Mouse (Mus musculus) midbrain, postnatal 0 days (tissue): ENCODE results near the gene Tspan18. TPM values are rescaled to one million over a fixed set of nuclear protein-coding genes. Genes with fewer than 3 reads are reported as not detected.

Source experiments
- ATAC-seq: fragments of 200-750 bp; cut with Nextera tagmentation; 2 replicates; pipeline ENCODE4 v1.8.0; 2017; ENCODE audit warnings: moderate number of reproducible peaks, mild to moderate bottlenecking, moderate TSS enrichment, moderate library complexity; ENCODE audit not compliant: low FRiP score
- DNase-seq: peaks from one replicate; pipeline ENCODE4 v3.0.0-alpha.2; 2015; ENCODE audit warnings: low spot score
- H3K27ac ChIP-seq: fragments of 300-500 bp; sonication (generic); 2 replicates; pipeline ENCODE4 v1.5.1; 2014; ENCODE audit warnings: low read depth, mild to moderate bottlenecking, low read length, mixed read lengths
- H3K27me3 ChIP-seq: fragments of 300-500 bp; sonication (generic); 2 replicates; pipeline ENCODE4 v1.6.1; 2014; ENCODE audit warnings: low read length, control low read depth, mixed read lengths; ENCODE audit not compliant: insufficient read depth
- H3K36me3 ChIP-seq: fragments of 300-500 bp; sonication (generic); 2 replicates; pipeline ENCODE4 v1.6.1; 2014; ENCODE audit warnings: low read length, control low read depth, mixed read lengths; ENCODE audit not compliant: insufficient read depth
- H3K4me1 ChIP-seq: fragments of 300-500 bp; sonication (generic); 2 replicates; pipeline ENCODE4 v1.6.1; 2014; ENCODE audit warnings: mild to moderate bottlenecking, control low read depth, antibody characterized with exemption, low read length, mixed read lengths; ENCODE audit not compliant: insufficient read depth
- H3K4me2 ChIP-seq: fragments of 300-500 bp; sonication (generic); 2 replicates; pipeline ENCODE4 v1.6.1; 2014; ENCODE audit warnings: low read depth, mild to moderate bottlenecking, low read length, mixed read lengths; ENCODE audit not compliant: poor library complexity, severe bottlenecking
- H3K4me3 ChIP-seq: fragments of 300-500 bp; sonication (generic); 2 replicates; pipeline ENCODE4 v1.5.1; 2014; ENCODE audit warnings: low read depth, mild to moderate bottlenecking, low read length, moderate library complexity
- H3K9ac ChIP-seq: fragments of 300-500 bp; sonication (generic); replicated peaks from 2 replicates; pipeline ENCODE4 v1.6.1; 2014; ENCODE audit warnings: mild to moderate bottlenecking, low read length, moderate library complexity, mixed read lengths; ENCODE audit not compliant: poor library complexity, severe bottlenecking
- H3K9me3 ChIP-seq: fragments of 300-500 bp; sonication (generic); 2 replicates; pipeline ENCODE4 v1.6.1; 2016; ENCODE audit warnings: low read length, control low read depth
- CTCF ChIP-seq: IDR thresholded peaks from 2 replicates; pipeline ENCODE4 v1.5.1; 2016; ENCODE audit warnings: antibody characterized with exemption, mild to moderate bottlenecking
- WGBS: fragments of 180-500 bp; shearing (Covaris S2); extraction: QIAGEN DNeasy Blood & Tissue Kit; methylation state at CpG from one replicate; pipeline ENCODE4 v1.1.7; 2014; 5-methylcytosine and 5-hydroxymethylcytosine counted together
- polyA plus RNA-seq: library from polyadenylated mRNA; unstranded; fragments of >200 nt; fragmentation: Nextera tagmentation; extraction: Ambion mirVana; gene quantifications from 2 replicates; pipeline ENCODE4 v1.2.1, GENCODE M21; 2015
- total RNA-seq: library from RNA; depleted of rRNA; stranded (reverse); fragments of >200 nt; gene quantifications from 2 replicates; pipeline ENCODE4 v1.2.3, GENCODE M21; 2014

Gene Tspan18
- total and polyA plus RNA-seq, 2 experiments from 2014 or later: 16.5 to 19.8 TPM

GRCm38 (mm10) chr2:93199531-93199974 lies 134.8 kb downstream of the Tspan18 start:
- H3K27me3 ChIP-seq: no peaks in the 10 kb centered on the region
- H3K4me3 ChIP-seq: no peak overlapping the region
- no peak overlapping the region for H3K4me2 ChIP-seq
- H3K9ac ChIP-seq: no peak overlapping the region
- DNase-seq (peak; percentile 62), ATAC-seq (peak; percentile 1)
- H3K9me3 ChIP-seq: no peaks in the 10 kb centered on the region
- 44% methylated on average over 13 of the region's 13 CpGs for WGBS
- TF ChIP-seq CTCF: peak; percentile 91
- no peaks in the 10 kb centered on the region for H3K4me1 ChIP-seq
- no peaks in the 10 kb centered on the region; the same call in 1 of the 2 replicates for H3K36me3 ChIP-seq
- no peak overlapping the region for H3K27ac ChIP-seq

- H3K9me3 ChIP-seq: no peaks in the 10 kb centered on the region
- no peaks in the 10 kb centered on the region; the same call in 1 of the 2 replicates for H3K36me3 ChIP-seq
- TF ChIP-seq CTCF: peak; percentile 99
- H3K4me1 ChIP-seq: no peaks in the 10 kb centered on the region
- peak; percentile 64 for ATAC-seq
- H3K27ac ChIP-seq: no peak overlapping the region
- no peaks in the 10 kb centered on the region for H3K27me3 ChIP-seq
- H3K9ac ChIP-seq: no peak overlapping the region
- peak; percentile 92 for DNase-seq
- WGBS: 13% methylated on average over 3 of the region's 3 CpGs
- no peak overlapping the region for H3K4me2 ChIP-seq
- no peak overlapping the region for H3K4me3 ChIP-seq
Measured at GRCm38 (mm10) chr2:93198846-93199245, 135.5 kb downstream of the Tspan18 start.

DNA sequence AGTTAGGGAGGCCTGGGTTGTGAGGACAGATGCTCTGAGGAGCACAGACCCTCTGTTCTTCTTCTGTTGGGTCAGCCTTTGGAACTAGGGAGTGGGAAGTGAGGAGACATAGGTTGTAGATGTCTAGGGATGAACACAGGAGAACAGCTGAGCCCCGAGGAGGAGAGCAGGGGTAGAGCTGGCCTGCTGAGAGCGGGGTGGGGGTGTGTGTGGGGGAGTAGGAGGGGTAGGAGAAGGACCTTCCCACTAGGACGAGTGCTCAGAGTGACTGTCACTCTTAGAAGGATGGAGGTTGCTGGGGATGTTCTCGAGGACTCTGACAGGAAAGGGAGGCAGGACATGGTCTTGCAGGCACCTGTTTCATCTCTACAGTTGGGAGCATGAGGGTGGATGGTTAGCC lies 140.5 kb downstream of the Tspan18 start:
- Histone ChIP-seq H3K9me3 (no peaks in the 10 kb centered on the region), H3K27ac (no peak overlapping the region), H3K27me3 (no peaks in the 10 kb centered on the region), H3K36me3 (no peaks in the 10 kb centered on the region), H3K4me3 (no peak overlapping the region), H3K4me2 (no peak overlapping the region), H3K4me1 (peaks cover 16% of the 10 kb centered on the region), H3K9ac (no peak overlapping the region)
- ATAC-seq: no peak
- 59% methylated on average over 4 of the region's 4 CpGs for WGBS
- TF ChIP-seq CTCF: no peak
- DNase-seq: no peak

DNA sequence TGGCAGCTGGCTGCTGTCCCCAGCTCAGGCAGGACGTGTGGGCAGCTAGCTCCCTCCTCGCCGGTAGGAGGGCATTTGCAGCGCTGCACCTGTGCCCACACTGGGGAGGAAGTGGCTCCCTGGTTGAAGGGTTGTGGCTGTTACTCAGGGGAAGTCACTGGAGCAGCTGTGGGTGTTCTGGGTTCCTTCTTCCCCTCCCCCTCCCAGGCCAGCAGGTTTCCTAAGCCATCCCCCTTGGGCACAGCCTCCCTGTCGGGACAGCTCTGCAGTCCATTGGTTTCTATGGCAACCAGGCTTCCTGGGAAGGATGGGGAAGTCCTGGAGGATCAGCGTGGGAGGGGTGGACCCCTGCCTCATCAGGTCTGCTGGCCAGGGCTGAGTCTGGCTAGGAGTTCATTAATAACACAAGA lies 141.6 kb downstream of the Tspan18 start:
- H3K36me3 ChIP-seq: no peaks in the 10 kb centered on the region
- no peaks in the 10 kb centered on the region for H3K9me3 ChIP-seq
- H3K9ac ChIP-seq: 0 out of 2 replicates have a peak overlapping the region, but pooled peaks have one; percentile 6
- no peak for ATAC-seq
- TF ChIP-seq CTCF: no peak
- peaks cover 16% of the 10 kb centered on the region for H3K4me1 ChIP-seq
- WGBS: 6% methylated on average over 6 of the region's 6 CpGs
- peak; percentile 50 for DNase-seq
- H3K4me3 ChIP-seq: no peak overlapping the region
- H3K27ac ChIP-seq: no peak overlapping the region
- H3K4me2 ChIP-seq: 0 out of 2 replicates have a peak overlapping the region, but pooled peaks have one; percentile 12
- no peaks in the 10 kb centered on the region for H3K27me3 ChIP-seq

GRCm38 (mm10) chr2:93192182-93192560 lies 142.1 kb downstream of the Tspan18 start:
- Histone ChIP-seq H3K4me1 (peaks cover 16% of the 10 kb centered on the region), H3K9me3 (no peaks in the 10 kb centered on the region), H3K27me3 (no peaks in the 10 kb centered on the region), H3K27ac (no peak overlapping the region), H3K36me3 (no peaks in the 10 kb centered on the region), H3K4me2 (0 out of 2 replicates have a peak overlapping the region, but pooled peaks have one; percentile 12), H3K9ac (no peak overlapping the region), H3K4me3 (no peak overlapping the region)
- no peak for TF ChIP-seq CTCF
- no peak for ATAC-seq
- DNase-seq: no peak
- 34% methylated on average over 9 of the region's 9 CpGs for WGBS

DNA sequence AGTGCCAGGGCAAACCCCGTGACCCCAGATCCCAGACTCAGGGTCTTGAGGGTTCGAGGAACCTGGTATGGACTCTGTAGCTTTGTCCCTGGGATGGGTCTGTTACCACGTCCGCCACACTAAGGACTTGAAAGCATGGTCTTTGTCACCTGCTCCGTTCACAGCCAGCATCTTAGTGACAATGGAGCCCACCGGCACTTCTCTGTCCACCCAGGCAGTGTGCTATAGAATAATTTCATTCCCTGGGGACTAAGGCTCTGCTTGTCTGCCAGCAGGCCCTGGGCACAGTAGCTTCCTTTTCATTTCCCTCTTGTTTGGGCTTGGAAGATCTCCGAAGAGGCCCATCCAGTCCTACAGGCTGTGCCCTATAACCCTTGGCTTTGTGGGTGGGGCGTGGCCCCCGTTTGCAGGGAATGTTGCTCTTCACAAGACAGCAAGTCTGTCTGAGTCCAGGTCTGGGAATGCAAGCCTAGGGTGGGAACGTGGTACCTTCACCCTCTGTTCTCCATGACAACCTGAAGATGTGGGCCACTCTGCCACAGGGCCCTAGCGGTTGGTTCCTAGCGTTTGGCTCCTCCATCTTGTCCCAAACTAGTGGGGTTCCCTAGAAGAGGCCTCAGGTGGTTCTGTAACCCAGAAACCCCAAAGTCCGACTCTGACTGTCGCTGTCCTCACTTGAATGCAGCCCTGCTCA lies 142.7 kb downstream of the Tspan18 start:
- WGBS: 54% methylated on average over 14 of the region's 14 CpGs
- Histone ChIP-seq H3K4me3 (no peak overlapping the region), H3K9me3 (no peaks in the 10 kb centered on the region), H3K36me3 (no peaks in the 10 kb centered on the region), H3K27me3 (no peaks in the 10 kb centered on the region), H3K27ac (no peak overlapping the region), H3K4me1 (peaks cover 16% of the 10 kb centered on the region), H3K9ac (0 out of 2 replicates have a peak overlapping the region, but pooled peaks have one; percentile 19), H3K4me2 (peak overlapping the region; percentile 22; the same call in 1 of the 2 replicates)
- no peak for DNase-seq
- no peak for TF ChIP-seq CTCF
- ATAC-seq: no peak
